Mouse (Mus musculus): ENCODE results near the gene Gm10401.
"Not testable (repeated sequence)": the region's sequence is repeated elsewhere in the genome, so short reads cannot be mapped to it uniquely, and the experiment has no call there.

The Gm10401 gene

DNA sequence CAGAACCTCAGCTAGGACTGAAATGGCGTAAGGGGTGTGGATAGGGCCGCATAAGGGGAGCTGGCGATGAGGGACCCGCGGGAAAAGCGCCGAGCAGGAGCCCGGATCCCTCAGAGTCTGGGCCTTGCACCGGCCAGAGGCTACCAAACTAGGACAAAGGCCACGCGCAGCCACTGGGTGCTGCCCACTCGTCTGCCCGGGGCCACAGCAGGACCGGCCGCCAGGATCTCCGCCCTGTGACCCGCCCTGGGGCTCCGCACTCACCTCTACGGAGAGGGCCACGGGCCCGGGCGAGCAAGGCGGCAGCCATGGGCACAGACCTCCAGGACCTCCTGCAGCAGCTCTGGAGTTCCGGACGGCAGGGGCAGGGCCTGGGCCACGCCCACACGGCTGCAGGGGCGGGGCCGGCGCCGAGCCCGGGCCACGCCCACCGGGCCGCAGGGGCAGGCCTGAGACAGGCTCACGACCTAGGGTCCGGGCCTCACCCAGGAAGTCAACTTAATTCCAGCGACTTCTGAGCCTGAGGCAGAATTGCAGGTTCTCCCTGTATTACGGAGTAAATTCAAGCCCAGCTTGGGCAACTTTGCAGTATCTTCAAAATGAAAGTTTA lies 21.0 kb upstream of the Gm10401 start, which contains the start of gene Acads:
Gene Acads (minus strand): TSS at position 386 of the 610 bp plus-strand sequence.
- DNase-seq (ENCODE audit: low spot score in 2 of 2), result peak; percentile 89 to 93

DNA sequence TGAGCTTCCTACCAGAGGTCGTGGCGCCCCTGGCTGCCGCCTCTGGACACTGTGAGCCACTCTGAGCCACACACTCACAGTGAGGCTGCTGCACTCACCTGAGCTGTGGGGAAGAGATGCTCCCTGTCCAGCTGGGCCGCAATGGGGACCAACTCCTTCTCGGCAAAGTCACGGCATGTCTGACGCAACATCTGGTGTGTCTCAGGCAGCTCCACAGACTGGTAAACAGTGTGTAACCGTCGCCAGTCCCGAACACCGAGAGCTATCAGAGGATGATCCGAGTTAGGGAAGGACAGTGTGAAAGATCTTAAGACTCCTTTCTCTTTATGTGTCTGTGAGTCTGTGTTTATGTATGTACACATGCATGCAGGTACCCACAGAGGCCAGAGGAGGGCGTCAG lies 19.4 kb upstream of the Gm10401 start:
- DNase-seq (ENCODE audit: low spot score in 2 of 2), result no peak

DNA sequence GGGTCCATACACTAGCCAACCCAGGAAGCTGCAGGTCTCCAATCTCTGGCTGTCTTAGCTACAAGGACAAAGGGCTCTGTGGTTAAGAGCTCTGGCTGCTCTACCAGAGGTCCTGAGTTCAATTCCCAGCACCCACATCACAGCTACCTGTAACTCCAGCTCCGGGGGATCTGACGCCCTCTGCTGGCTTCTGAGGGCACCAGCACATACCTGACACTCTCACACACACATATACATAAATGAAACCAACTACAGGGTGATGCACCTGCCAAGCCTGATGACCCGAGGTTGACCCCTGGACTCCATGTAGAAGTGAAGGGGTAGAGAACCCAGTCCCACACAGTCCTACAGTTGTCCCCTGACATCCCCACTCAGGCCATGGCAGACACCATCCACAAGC lies 18.3 kb upstream of the Gm10401 start:
- no peak for DNase-seq (ENCODE audit: low spot score in 2 of 2)

DNA sequence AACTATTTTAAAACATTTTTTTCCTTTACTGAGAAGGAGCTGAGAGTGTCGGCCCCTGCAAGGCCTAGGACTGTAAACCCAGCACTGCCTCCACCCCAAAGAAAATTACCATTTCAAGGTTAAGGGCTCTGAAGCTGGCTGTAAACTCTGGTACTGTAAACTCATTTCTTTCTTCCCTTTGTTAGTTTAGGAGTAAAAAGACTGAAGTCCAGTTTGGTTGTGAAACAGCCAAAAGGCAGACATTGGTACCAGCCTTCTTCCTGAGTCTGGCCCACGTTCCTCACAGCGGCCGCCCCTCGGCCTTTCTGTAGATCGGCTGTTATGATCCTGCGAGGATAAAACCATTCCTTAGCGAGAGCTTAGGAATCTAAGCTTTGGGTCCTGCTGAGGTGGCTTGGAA lies 16.4 kb upstream of the Gm10401 start:
- no peak for DNase-seq (ENCODE audit: low spot score in 2 of 2)

DNA sequence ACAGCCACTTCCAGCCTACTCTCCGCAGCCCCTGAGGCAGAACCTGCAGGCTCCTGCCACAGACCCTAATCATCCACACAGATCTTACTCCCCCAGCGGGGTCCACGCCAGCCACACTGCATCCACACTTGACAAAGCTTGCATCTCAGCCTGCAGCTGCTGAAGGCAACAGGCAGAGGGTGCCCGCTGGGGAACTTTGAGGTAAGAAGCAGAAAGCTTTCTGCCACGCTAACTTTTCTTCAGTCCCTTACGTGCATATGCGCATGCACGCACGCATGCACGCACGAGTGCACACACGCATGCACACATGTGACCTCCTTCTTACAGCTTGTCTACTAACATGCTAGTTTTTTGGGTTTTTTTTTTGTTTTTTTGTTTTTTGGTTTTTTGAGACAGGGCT lies 15.1 kb upstream of the Gm10401 start:
- no peak for DNase-seq (ENCODE audit: low spot score in 2 of 2)

DNA sequence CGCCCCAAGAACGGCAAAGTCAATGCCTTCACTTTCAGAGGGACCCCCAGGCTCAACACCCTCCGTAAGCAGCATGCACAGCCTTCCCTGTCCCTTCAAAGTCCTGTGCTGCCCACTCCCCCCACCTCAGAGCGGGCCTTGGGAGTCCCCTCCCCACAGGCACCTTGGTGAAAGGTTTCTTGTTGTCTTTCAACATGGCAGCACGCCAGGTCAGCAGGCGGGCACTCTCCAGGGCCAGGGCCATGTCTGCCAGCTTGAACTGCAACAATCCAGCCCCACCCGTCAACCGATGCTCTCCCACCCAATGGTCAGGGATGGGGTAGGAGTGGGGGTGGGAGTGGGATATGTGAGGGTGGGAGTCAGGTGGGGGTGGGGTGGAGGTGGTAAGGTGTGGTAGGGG lies 13.1 kb upstream of the Gm10401 start:
- no peak for DNase-seq (ENCODE audit: low spot score in 2 of 2)

DNA sequence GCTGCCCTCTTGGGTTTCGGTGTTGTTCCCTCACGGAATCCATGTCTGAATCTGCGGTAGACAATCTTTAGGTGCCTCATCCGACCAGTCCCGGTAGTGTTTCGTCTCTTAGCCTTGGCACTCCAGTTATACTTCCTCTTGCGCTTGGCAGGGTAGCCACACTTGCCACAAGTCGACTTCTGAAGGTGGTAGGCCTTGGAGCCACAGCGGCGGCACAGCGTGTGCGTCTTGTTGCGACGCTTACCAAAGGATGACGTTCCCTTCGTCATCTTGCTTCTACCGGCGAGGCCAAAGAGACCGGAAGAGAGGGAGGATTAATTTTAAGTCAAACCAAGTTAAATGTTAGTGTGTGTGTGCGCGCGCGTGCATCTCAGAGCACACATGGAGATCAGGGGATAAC lies 5.2 kb upstream of the Gm10401 start:
- DNase-seq (ENCODE audit: low spot score in 2 of 2), result not testable (repeated sequence)

DNA sequence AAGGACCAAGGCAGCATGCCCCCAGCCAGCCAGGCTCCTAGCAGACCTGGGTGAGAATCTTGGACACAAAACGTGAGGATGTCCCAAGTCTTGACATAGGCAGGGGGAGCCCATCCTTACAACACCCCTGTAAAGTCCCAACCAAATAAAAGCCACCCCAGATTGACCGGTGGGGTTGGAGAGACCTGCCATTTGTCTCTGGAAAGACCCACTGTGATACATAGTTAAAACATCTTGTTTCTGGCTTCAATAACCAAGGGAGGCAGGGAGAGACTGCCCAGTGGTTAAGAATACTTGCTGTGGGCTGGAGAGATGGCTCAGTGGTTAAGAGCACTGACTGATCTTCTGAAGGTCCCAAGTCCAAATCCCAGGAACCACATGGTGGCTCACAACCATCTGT lies 4.1 kb upstream of the Gm10401 start:
- no peak for DNase-seq (ENCODE audit: low spot score in 2 of 2)

DNA sequence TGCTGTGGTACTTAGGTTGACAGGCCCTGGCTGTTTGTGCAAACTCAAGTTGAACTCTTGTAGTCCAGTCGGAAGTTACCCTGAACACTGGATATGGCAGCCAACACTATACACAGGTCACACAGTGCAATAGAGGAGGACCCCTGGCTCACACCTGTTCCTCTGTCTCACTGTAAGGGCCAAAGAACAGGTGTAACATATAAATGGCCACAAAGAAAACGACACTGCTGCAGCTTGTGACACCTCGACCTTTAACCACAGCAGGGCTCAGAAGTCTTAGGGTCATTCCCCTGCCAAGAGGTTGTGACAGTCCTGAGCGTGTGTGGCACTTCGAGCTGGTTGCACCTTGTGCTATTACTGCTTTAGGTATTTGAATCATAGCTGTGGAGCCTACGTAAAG lies 2.4 kb upstream of the Gm10401 start:
- DNase-seq (ENCODE audit: low spot score in 2 of 2), result no peak

DNA sequence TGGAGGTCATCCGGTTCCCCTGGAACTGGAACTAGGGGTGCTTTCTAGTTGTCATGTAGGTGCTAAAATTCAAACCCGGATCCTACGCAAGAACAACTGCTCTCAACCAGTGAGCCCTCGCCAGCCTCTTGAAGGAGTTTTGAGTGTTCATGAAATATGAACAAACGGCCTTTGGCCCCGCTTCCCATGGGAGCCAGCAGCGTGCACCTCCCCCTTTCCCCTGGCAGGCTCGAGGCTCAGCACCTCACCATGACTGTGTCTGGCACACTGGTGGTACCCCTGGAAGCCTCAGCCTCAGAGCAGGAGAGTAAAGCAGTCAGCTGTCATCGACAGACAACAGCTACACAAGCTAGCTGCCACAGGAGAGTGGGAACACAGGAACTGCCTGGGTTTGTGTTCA lies 1.9 kb upstream of the Gm10401 start:
- no peak for DNase-seq (ENCODE audit: low spot score in 2 of 2)

DNA sequence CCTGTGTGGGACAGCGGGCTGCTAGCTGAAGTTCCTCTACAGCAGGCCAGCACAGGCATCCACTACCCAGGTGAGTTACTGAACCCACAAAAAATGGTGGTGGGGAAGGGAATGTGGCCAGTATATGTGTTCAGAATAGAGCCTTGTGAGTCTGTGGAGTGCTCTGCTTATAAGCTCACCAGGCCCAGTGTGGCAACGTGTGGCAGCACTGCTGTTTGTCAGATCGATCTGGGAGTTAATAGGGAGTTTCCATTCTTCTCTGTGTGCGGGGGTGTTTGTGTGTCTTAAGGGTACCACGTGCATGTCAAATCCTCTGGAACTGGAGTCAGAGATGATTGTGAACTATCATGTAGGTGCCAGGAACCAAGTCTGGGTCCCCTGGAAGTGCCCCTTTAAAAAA lies 1.4 kb upstream of the Gm10401 start:
- no peak for DNase-seq (ENCODE audit: low spot score in 2 of 2)

DNA sequence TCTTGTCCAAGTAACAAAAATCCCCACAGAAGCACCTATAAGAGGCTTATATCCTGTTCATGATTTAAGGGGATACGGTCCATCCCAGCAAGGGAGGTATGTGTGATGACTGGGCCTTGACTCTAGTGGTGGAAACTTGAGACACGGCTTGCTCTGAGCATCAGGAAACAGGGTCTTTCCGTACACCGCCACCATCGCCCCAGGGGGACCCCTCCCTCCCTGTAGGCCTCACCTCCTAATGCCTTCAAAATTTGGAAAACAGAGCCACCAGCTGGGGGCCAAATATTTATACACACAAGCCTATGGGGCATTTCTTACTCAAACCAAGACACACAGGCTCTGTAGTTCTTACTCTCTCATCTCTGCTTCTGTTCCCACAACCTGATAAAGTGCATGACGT lies 6.3 kb downstream of the Gm10401 start:
- DNase-seq (ENCODE audit: low spot score in 2 of 2), result no peak

DNA sequence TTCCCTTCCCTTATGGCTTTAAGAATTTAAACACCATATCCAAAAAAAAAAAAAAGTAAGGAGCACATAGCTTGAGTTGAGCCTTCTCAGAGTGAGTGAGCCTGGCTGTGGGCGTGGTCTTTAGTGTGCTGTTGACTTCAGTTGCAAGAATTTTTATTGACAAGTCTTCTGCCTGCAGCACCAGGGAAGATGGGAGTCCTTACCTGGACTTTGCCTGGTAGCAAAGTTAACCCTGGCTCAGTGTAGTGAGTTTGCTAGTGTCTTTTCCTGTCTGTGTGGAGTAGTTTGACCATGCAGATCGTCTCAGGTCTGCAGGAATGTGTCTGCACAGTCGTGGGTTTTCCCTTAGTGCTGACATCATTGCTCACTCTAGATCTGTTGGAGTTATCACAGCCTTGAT lies 7.1 kb downstream of the Gm10401 start:
- no peak for DNase-seq (ENCODE audit: low spot score in 2 of 2)

DNA sequence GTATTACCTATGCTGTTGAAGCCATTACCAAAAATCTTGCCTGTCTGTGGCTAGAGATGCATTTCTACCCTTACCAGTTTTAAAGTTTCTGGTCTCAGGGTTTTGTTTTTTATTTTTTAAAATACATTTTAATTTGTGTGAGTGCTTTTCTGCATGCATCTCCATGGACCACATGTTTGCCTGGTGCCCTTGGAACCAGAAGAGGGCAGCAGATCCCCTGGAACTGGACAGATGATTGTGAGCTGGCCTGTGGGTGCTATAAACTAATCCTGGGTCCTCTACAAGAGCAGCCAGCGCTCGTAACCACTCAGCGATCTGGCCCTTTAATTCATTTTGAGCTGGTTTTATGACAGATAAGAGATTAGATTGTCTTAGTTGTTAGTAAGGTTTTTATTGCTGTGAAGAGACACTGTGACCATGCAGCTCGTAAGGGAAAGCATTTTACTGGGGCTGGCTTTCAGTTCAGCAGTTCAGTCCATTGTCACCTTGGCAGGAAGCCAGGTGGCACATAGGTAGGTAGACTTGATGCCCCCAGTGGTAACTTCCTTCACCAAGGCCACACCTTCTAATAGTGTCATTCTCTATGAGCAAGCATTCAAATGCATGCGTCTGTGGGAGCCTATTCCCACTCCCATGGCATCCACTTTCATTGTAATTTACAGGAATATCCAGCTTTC lies 8.4 kb downstream of the Gm10401 start:
- no peak for DNase-seq (ENCODE audit: low spot score in 2 of 2)

DNA sequence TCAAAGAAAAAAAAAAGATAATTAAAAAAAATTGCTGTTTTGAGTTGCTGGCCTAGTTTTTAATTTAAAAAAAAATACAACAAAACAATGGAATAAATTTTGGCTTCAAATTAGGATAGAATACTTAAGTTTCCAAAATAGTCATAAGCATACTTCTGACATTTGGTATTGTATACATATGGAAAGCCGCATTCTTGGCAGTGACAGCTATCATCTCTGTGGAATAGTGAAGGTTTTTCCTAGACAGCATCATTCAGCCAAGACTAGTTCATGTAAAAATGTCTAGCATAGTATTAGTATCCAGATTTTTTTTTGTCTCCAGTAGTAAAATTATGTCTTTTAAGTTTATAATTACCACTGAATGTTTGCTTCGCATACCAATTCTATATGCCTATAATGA lies 12.4 kb downstream of the Gm10401 start:
- DNase-seq (ENCODE audit: low spot score in 2 of 2), result no peak

DNA sequence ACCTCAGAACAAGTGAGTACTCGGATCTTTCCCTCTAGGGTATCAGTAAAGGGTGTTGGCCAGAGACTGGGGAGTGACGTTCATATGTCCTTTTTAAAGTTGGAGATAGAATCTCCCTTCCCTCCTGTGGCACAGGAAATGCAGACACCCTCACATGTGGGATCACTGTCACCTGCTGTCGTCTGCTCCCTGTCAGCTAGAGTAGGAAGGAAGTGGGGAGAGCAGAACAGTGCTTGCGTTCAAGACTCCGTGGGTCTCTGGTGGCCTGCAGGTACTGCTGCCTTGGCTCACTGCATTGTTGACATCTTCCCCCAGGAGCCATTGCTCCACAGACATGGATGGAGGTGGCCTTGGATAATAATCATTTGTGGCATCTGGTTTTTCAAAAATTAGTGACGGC lies 14.6 kb downstream of the Gm10401 start:
- DNase-seq (ENCODE audit: low spot score in 2 of 2), result no peak

DNA sequence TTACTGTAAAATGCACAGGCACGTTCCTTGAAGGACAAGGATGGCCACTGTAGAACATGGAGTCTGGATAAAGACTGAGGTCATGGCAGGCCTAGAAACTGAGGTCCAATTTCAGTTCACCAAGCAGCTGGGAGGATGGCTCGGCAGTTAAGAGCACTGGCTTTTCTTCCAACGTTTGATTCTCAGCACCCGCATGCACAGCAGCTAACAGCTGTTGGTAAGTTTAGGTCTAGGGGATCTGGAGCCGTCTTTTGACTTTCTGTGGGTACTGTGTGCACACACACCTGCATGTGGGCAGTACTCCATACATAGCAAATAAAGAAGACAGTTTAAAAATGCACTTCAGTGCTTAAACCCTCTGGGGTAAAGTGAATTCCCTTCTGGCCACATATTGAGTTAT lies 16.5 kb downstream of the Gm10401 start:
- DNase-seq (ENCODE audit: low spot score in 2 of 2), result no peak

DNA sequence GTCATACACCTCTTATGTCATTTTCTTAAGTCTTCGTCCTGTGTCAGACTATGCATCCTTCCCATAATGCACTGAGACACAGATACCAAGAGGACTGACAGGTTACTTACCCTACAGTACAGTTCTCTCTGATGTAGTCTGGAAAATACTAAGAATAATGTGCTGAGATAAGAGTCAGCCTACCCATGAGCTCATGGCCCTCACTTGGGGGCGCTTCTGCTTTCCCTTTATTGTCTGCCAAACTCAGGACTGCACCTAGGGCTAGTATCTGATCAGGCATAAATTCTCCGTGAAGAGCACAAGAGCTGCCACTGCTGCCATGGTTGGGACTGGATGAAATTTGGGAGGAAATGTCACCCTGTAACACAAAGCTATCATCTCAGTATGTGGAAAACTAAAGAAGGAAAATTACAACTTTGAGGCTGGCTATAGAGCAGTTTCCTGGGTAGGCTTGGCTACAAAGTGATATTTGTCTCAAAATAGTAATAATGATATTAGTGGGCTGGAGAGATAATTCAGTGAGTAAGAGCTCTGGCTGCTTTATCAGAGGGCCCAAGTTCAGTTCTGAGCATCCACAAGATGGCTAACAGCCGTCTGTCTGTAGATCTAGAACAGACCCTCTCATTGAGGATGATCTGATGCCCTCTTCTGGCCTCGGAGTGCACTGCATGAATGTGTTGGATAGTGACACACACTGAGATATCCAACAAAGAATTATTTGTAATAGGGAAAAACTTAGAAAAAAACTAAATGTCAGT lies 21.8 kb downstream of the Gm10401 start:
- DNase-seq (ENCODE audit: low spot score in 2 of 2), result peak; percentile 84 to 90

DNA sequence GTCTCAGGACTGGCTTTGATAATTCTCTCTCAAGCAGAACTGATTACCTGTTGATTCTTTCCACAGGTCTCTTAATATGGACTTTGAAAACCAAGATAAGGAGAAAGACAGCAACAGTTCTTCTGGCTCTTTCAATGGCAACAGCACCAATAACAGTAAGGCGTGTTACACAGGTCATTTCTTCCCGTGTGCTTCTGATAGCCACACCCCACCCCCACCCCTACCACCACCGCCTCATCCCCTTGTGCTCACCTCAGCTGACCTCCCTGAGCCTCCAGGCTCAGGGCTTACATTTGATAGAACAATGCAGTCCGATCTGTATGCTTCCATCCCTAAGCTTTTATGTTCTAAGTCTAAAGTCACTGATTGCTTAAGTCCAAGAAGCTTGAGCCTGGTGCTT lies 23.3 kb downstream of the Gm10401 start:
- DNase-seq (ENCODE audit: low spot score in 2 of 2), result no peak

DNA sequence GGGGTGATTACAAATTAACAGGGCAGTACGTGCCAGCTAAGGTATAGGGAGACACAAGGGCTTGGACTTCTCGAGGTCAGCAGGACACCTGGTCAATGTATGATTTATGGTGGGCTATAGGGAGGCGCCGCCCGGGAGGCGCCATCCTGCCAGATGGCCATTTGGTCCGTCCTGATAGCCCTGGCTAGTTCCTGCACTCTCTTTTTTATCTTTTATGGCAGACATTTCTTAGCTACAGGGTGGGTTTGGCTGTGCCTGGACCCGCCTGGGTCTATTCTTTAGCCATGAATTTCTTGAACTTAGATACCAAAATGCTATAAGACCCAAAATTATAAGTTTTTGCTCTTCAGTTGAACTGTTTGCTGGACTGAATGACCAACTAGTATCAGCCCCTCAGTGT lies 24.8 kb downstream of the Gm10401 start:
- peak in 1 of 2 experiments; percentile 33 for DNase-seq (ENCODE audit: low spot score in 2 of 2)

DNA sequence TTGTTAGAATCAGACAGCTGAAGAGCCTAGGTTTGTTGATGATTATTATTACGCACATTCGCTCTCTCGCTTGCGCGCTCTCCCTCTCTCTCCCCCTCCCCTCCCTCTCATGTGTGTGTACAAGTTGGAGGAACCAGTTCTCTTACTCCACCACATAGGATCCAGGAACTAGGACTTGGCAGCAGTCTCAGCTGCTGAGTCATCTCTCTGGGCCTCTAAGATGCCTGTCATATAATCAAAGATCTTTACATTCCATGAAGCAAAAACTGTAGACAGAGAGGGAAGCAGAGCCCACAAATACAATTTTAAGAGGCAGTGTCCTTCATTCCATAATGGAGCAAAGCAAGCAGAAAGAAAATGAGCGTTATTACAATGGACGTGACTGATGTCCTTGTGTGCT lies 26.0 kb downstream of the Gm10401 start:
- peak in 1 of 2 experiments; percentile 47 for DNase-seq (ENCODE audit: low spot score in 2 of 2)

DNA sequence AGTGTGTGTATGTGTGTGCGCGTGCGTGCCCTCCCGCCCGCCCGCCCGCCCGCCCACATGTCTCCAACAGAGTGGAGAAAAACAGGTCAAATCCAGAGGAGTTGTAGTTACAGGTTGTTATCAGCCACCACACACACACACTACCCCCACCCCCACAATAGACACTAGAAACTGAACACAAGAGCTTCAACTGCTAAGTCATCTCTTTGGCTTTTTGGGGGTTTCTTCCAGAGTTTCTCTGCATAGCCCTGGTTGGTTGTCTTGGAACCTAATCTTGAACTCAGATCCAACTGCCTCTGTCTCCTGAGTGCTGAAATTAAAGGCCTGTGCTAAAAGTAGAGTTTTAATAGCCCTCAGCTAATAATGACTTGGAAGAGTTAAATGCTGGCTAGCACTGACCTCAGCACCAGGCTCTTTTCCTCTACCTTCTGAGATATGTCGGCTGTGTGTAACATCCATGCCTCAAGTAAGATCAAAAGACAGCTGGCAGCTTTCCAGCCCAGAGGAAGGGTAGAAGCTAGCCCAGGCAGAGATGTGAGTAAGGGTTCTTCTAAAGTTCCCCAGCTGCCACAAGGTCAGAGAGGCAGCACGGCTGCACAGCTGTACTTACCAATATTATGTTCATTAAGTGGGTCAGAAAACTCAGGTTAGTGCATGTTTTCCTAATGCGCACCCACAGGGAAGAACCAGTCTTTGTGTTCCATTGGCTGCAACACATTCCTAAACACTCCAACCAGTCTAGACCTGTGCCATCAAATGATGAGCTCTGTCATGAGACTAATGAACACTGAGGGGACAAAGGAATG lies 26.8 kb downstream of the Gm10401 start:
- DNase-seq (ENCODE audit: low spot score in 2 of 2), result peak in 1 of 2 experiments; percentile 57

All from spleen, postnatal 4 days (tissue).